Mouse (Mus musculus) liver, postnatal 0 days (tissue): Measurements from ENCODE around the gene H2afv. TPM values are rescaled to one million over a fixed set of nuclear protein-coding genes. Genes with fewer than 3 reads are reported as not detected.

Source experiments
- ATAC-seq: fragments of 200-750 bp; cut with Nextera tagmentation; 2 replicates; pipeline ENCODE4 v1.8.0; 2017; ENCODE audit warnings: mild to moderate bottlenecking, moderate library complexity
- DNase-seq: peaks from one replicate; pipeline ENCODE4 v3.0.0-alpha.2; 2016
- H3K27ac ChIP-seq: fragments of 300-500 bp; sonication (generic); 2 replicates; pipeline ENCODE4 v1.5.1; 2014; ENCODE audit warnings: antibody characterized with exemption, moderate library complexity, mild to moderate bottlenecking, low read depth
- H3K27me3 ChIP-seq: fragments of 300-500 bp; sonication (generic); 2 replicates; pipeline ENCODE4 v1.6.1; 2014; ENCODE audit warnings: low read length, control low read depth, mixed read lengths; ENCODE audit not compliant: insufficient read depth
- H3K36me3 ChIP-seq: fragments of 300-500 bp; sonication (generic); replicated peaks from 2 replicates; pipeline ENCODE4 v1.6.1; 2014; ENCODE audit warnings: mild to moderate bottlenecking, control low read depth, low read length, moderate library complexity, mixed read lengths; ENCODE audit not compliant: insufficient read depth
- H3K4me1 ChIP-seq: fragments of 300-500 bp; sonication (generic); 2 replicates; pipeline ENCODE4 v1.6.1; 2014; ENCODE audit warnings: antibody characterized with exemption, mild to moderate bottlenecking, control low read depth; ENCODE audit not compliant: insufficient read depth
- H3K4me2 ChIP-seq: fragments of 300-500 bp; sonication (generic); 2 replicates; pipeline ENCODE4 v1.6.1; 2014; ENCODE audit warnings: low read depth, mild to moderate bottlenecking, low read length, moderate library complexity, mixed read lengths
- H3K4me3 ChIP-seq: fragments of 300-500 bp; sonication (generic); 2 replicates; pipeline ENCODE4 v1.5.1; 2014; ENCODE audit warnings: low read depth, low read length
- H3K9ac ChIP-seq: fragments of 300-500 bp; sonication (generic); replicated peaks from 2 replicates; pipeline ENCODE4 v1.6.1; 2014; ENCODE audit warnings: mild to moderate bottlenecking, moderate library complexity
- H3K9me3 ChIP-seq: fragments of 300-500 bp; sonication (generic); 2 replicates; pipeline ENCODE4 v1.6.1; 2016; ENCODE audit warnings: mild to moderate bottlenecking, control low read depth, low read length, mixed read lengths
- CTCF ChIP-seq: sonication (generic); IDR thresholded peaks from 2 replicates; pipeline ENCODE4 v1.5.1; 2016; ENCODE audit warnings: antibody characterized with exemption, low read depth
- EP300 ChIP-seq: IDR thresholded peaks from 2 replicates; pipeline ENCODE4 v1.6.1; 2016; ENCODE audit warnings: antibody characterized with exemption, low read depth, mild to moderate bottlenecking
- WGBS: fragments of 180-500 bp; shearing (Covaris S2); extraction: QIAGEN DNeasy Blood & Tissue Kit; methylation state at CpG from one replicate; pipeline ENCODE4 v1.1.7; 2014; ENCODE audit not compliant: insufficient replicate concordance; 5-methylcytosine and 5-hydroxymethylcytosine counted together
- polyA plus RNA-seq: library from polyadenylated mRNA; unstranded; fragments of >200 nt; fragmentation: Nextera tagmentation; extraction: Ambion mirVana; gene quantifications from 2 replicates; pipeline ENCODE4 v1.2.1, GENCODE M21; 2015

The H2afv gene
- polyA plus RNA-seq, 1 experiment from 2014 or later: 135 TPM

GRCm38 (mm10) chr11:6406251-6407161 is 37.7 kb downstream of the H2afv start:
- peaks cover 42% of the 10 kb centered on the region for H3K36me3 ChIP-seq
- H3K9ac ChIP-seq: no peak overlapping the region
- no peak overlapping the region for H3K27ac ChIP-seq
- no peaks in the 10 kb centered on the region for H3K9me3 ChIP-seq
- H3K4me3 ChIP-seq: no peak overlapping the region
- TF ChIP-seq EP300 (no peak), CTCF (no peak)
- H3K4me2 ChIP-seq: no peak overlapping the region
- no peaks in the 10 kb centered on the region for H3K27me3 ChIP-seq
- H3K4me1 ChIP-seq: 0 out of 2 replicates have a peak, but pooled peaks cover 1% of the 10 kb centered on the region
- DNase-seq (no peak), ATAC-seq (0 out of 2 replicates have a peak, but pooled peaks have one; percentile 16)
- 56% methylated on average over 14 of the region's 14 CpGs for WGBS

GRCm38 (mm10) chr11:6405591-6406081 is 38.6 kb downstream of the H2afv start:
- DNase-seq: no peak

GRCm38 (mm10) chr11:6404699-6405566 is 39.3 kb downstream of the H2afv start:
- no peak overlapping the region for H3K9ac ChIP-seq
- TF ChIP-seq EP300 (no peak), CTCF (no peak)

More at GRCm38 (mm10) chr11:6405591-6406081, 38.6 kb downstream of the H2afv start:
- Histone ChIP-seq H3K36me3 (peaks cover 51% of the 10 kb centered on the region), H3K4me3 (no peak overlapping the region), H3K27me3 (no peaks in the 10 kb centered on the region), H3K27ac (no peak overlapping the region), H3K4me1 (no peaks in the 10 kb centered on the region), H3K9me3 (no peaks in the 10 kb centered on the region), H3K4me2 (no peak overlapping the region), H3K9ac (no peak overlapping the region)
- no peak for ATAC-seq
- TF ChIP-seq EP300 (no peak), CTCF (no peak)
- 78% methylated on average over 4 of the region's 4 CpGs for WGBS

GRCm38 (mm10) chr11:6403830-6404405 is 40.3 kb downstream of the H2afv start:
- WGBS: 92% methylated on average over 5 of the region's 5 CpGs
- H3K27me3 ChIP-seq: no peaks in the 10 kb centered on the region
- ATAC-seq (no peak), DNase-seq (no peak)
- H3K4me3 ChIP-seq: no peak overlapping the region
- no peaks in the 10 kb centered on the region for H3K9me3 ChIP-seq
- no peak overlapping the region for H3K4me2 ChIP-seq
- H3K9ac ChIP-seq: no peak overlapping the region
- no peak overlapping the region for H3K27ac ChIP-seq
- peaks cover 67% of the 10 kb centered on the region for H3K36me3 ChIP-seq
- no peak for TF ChIP-seq CTCF
- no peaks in the 10 kb centered on the region for H3K4me1 ChIP-seq

More at GRCm38 (mm10) chr11:6404699-6405566, 39.3 kb downstream of the H2afv start:
- Histone ChIP-seq H3K4me1 (no peaks in the 10 kb centered on the region), H3K9me3 (no peaks in the 10 kb centered on the region), H3K27me3 (no peaks in the 10 kb centered on the region), H3K4me2 (no peak overlapping the region), H3K27ac (no peak overlapping the region), H3K36me3 (peaks cover 56% of the 10 kb centered on the region), H3K4me3 (no peak overlapping the region)
- 80% methylated on average over 9 of the region's 9 CpGs for WGBS
- DNase-seq: no peak
- no peak for ATAC-seq

- H3K27ac ChIP-seq: no peak overlapping the region
- DNase-seq (peak; percentile 86), ATAC-seq (peak; percentile 66)
- H3K9ac ChIP-seq: no peak overlapping the region
- H3K4me2 ChIP-seq: no peak overlapping the region
- 81% methylated on average over 19 of the region's 19 CpGs for WGBS
- H3K36me3 ChIP-seq: peaks cover 75% of the 10 kb centered on the region
- H3K27me3 ChIP-seq: no peaks in the 10 kb centered on the region
- H3K9me3 ChIP-seq: no peaks in the 10 kb centered on the region
- H3K4me3 ChIP-seq: no peak overlapping the region
- no peak for TF ChIP-seq EP300
- TF ChIP-seq CTCF: peak; percentile 91
- no peaks in the 10 kb centered on the region for H3K4me1 ChIP-seq
Measured at GRCm38 (mm10) chr11:6402515-6403510, 41.4 kb downstream of the H2afv start.
